Mouse (Mus musculus) cerebellum, postnatal 36 days (tissue): ENCODE measurements around the gene Fem1a.
"Not testable (repeated sequence)": the region's sequence is repeated elsewhere in the genome, so short reads cannot be mapped to it uniquely, and the experiment has no call there.

ENCODE experiments used
- DNase-seq, 2 experiments: peaks; one replicate each; pipeline ENCODE4 v3.0.0; 2021 to 2022; ENCODE audit warnings: mixed read lengths in 2 of 2

Fem1a gene

DNA sequence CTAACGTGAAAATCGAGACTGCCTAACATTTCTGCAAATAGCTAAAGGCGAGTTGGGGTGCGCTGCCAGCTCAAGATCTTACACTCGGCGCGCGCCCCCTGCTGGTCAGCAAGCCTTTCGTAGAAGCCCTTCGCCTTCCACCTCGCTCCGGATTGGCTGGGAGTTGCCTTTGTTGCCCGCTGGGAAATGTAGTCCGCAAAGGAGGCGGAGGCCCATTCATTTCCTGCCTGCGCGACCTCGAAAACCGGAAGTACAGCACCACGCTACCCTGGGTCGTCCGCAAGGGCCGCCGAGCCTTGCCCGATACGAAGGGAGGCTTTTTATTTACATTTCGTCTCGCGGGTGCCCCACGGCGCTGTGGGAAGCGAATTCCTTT is 759 bp upstream of the Fem1a start:
- peak; percentile 99 to 100 for DNase-seq

DNA sequence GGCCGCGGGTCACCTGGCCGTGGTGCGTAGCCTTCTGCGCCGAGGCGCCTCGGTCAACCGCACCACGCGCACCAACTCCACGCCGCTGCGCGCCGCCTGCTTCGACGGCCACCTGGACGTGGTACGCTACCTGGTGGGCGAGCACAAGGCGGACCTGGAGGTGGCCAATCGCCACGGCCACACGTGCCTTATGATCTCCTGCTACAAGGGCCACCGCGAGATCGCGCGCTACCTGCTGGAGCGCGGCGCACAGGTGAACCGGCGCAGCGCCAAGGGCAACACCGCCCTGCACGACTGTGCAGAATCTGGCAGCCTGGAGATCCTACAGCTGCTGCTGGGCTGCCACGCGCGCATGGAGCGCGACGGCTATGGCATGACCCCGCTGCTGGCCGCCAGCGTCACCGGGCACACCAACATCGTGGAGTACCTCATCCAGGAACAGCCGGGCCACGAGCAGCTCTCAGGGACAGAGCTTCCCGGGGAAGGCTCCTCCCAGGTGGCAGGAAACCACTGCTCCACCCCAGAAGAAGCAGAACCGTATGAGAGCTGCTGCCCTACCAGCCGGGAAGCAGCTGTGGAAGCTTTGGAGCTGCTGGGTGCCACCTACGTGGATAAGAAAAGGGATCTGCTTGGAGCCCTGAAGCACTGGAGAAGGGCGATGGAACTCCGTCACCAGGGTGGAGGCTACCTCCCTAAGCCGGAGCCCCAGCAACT is 728 bp downstream of the Fem1a start:
- peak; percentile 24 to 37 for DNase-seq

DNA sequence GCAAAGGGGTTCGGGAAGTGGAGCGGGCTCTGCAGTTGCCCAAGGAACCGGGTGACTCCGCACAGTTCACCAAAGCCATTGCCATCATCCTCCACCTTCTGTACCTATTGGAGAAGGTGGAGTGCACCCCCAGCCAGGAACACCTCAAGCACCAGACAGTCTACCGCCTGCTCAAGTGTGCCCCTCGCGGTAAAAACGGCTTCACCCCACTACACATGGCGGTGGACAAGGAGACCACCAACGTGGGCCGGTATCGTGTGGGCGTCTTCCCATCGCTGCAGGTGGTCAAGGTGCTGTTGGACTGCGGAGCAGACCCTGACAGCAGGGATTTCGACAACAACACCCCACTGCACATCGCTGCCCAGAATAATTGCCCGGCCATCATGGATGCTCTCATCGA is 1.7 kb downstream of the Fem1a start:
- DNase-seq, result not testable (repeated sequence)

DNA sequence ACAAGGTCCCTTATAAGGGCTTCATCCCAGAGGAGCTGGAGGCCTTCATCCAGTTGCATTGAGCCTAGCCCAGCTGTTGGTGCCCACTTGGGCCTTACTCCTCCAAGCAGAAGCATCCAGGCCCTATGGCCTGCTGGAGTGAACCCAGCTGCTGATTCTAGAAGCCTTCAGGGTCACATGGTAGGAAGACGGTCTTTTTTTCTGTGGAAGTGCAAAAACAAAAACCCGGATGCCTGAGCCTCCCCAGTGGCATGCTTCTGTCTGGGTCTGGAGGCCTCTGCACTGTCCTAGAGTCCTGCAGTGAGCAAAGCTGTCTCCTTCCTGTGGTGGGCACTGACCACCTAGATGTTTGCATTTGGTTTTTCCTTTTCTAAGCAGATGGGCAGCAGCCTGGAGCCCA is 2.2 kb downstream of the Fem1a start:
- not testable (repeated sequence) for DNase-seq

DNA sequence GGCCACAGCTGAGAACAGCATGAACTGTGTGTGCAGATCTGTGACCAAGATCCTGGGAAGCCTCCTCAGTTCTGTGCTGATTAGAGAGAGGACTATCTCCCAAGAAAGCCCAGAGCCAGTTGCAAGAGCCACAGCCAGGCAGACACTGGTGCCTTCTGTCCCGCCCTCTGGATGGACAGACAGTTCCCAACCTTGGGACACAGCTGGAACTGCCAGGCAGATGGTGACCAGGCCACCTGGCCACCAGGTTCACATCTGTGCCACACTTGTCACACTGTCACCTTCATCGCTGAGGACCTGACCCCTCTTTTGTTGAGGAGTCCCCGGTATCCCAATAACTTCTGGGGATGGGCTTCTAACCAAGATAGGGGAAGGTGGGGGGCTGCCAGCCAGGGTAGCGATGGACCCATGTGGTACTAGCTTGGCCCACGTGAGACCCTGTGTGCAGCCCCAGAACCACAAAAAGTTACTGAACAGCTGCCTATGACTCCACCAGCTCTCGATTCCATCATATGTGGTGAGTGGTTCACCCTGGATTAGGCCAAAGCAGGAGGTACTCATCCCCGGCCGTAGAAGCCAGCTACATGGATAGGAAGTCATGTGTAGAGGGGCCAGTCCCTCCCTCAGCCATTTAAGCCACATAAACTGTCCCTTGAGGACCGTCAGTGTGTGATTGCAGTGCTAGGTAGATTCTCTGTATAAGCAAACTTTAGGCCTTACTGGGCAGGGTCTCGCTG is 2.9 kb downstream of the Fem1a start:
- DNase-seq, result no peak

DNA sequence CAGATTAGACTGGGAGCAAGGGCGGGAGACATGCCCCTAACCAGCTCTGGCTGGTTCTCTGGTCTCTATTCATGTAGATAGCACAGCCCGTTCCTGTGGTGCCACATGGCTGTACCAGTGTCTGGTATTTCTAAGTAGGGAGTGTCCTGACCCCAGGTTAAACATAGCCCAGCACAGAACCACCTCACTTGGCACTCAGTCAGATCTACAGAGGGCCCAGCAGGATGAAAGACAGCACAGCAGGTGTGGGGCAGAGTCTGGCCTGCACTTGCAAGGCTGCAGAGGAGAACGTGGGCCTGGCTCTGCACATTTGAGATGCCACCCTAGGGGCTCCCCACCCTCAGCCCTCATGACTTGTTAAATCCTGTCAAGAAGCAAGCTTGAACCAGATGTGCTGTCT is 4.6 kb downstream of the Fem1a start:
- DNase-seq, result no peak

DNA sequence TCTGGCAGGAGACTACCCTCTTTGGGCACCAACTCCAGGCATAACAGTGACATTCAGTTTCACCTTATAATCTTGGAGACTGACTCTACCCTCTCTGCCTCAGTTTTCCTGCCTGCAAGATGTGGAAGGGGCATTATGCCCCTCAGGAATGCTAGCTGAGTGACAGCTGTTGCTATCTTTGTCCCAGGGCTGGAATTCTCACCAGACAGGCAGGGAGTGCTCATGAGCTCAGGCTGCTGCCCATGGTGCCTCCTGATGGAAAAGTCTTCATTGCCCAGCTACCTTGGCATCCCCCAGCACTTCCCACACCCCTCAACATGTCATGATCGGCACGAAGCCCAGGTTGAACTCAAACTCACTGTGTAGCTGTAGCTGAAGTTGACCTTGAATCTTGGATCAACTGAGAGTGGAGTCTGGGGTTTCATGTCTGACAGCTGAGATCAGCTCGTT is 6.1 kb downstream of the Fem1a start:
- no peak for DNase-seq

DNA sequence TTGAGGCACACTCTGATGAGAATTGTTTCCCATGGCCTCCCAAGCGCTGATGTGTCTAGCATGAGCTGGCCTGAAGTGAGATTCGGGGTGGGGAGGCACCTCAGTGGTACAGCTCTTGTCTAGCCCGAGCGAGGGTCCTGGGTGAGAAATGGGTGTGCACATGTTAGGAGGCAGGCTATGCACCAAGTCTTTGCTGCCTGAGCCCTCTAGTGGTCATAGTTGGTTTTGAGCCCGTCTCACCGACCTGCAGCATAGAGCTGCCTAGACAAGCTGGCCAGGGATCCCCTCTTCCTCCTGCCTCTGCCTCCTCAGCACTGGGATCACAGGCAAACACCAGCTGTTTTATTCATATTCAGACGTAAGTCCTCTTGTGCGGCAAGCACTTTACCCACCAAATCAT is 7.4 kb downstream of the Fem1a start:
- DNase-seq, result peak; percentile 80 to 81

DNA sequence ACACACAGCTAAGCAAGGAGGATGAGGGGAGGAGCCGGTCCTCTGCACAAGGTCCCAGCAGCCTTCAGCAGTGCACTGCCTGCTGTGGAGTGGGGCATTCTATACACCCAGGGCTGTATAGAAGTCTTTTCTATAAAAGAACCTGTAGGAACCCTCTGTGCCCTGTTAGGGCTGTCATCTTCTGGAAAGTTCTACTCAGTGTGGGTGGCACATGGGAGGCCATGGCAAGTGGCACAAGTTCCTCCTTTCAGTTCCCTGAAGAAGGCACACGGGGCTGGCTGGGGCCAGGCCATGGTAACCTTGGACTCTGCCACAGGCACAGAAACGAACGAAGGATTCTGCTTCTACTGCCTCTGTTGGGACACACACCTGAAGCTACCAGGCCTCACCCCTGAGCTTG is 8.4 kb downstream of the Fem1a start:
- DNase-seq, result no peak

DNA sequence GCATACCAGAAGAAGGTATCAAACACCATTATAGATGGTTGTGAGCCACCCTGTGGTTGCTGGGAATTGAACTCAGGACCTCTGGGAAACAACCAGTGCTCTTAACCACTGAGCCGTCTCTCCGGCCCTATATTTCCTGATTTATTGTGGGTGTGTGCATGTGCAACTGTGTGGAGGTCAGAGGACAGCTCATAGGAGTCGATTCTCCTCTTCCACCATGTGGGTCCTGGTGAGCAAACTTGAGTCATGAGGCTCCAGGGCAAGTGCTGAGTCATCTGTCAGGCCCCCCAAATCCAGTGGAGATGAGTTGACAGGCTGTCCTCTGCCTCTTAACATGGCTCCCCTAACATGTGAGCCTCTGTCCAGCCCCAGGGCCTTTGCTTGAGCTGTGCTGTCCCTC is 9.3 kb downstream of the Fem1a start:
- no peak for DNase-seq

DNA sequence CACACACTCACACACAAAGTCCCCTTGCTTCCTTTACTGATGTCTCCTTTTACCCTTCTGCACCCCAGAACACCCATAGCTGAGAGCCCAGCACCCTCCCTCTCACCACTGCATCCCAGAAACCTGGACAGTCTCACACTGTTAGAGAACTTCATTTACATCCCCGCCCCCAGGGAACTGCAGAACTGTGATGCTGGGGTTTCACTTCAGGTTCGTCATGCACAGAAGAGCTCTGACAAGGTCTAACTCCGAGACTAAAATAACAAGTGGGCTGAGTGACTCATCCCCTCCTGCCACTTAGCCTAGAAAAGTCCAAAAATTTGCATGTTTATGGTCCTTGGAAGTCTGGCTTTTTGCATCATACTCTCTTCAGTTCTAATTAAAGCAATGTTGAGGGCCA is 9.7 kb downstream of the Fem1a start:
- no peak for DNase-seq

DNA sequence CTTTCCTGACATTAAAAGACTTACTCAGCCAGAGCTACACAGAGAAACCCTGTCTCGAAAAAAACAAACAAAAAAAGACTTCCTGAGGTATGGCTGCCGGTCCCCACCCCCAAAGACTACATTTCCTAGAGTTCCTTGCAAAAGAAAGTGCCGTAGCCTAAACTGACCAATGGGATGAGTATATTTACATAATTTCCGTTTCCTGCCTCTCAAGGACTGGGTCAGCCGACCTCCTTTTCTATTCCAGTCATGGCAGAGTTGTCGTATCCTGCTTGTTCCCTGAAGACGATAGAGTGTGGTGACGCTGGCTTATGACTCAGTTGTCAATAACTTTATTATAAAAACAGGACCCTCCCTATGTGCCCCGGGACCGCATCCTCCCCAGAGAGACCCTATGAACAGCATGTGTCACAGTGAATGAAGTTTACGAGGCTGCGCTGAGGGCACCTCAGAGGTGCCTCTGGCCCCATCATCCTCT is 12.6 kb downstream of the Fem1a start:
- peak; percentile 55 to 69 for DNase-seq

DNA sequence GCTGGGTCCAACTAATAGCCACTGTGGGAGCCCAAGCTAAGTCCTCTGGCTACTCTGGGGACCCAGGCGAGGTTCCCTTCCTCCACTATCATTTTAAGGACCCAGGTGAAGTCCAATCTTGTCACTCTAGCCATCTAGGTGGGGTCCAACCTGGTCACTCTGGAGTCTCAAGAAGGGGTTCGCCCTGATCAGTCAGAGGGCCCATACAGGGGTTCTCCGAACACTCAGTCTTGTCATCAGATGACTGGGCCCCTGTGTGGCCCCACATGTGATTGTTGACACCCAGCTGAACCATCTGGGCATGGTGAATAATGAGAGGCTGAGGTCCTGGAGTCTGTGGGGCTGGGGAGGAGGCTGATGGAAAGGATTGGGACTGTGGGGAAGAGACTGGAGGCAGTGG is 13.1 kb downstream of the Fem1a start:
- DNase-seq, result no peak

DNA sequence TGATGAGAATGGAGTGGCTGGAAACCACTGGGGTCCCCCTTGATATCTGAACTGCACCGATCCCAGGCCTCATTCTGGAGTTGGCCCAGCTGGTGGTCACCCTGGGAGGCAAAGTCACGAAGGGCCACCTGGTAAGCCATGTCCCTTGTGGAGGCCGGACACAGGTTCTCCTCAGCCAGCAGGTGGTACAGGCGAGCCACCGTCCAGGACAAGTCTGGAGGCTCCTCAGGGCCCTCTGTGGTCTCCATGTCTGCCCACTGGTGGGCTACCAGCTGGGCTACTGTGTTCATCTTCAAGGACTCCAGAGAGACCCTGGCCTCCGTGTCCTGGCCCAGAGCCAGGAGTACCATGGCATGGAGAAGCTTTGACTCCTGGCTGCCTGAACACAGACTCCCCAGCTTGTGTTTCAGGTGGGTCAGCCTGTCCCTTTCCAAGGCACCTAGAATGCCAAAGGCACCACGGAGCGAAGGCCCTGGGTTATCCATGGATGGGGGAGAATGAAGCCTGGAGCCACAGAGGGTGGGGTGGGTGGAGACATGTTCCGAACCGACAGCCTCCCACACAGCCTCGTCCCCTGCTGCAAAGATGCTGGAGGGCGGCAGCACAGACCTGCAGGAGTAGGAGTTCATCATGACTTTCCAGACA is 15.1 kb downstream of the Fem1a start:
- no peak for DNase-seq

DNA sequence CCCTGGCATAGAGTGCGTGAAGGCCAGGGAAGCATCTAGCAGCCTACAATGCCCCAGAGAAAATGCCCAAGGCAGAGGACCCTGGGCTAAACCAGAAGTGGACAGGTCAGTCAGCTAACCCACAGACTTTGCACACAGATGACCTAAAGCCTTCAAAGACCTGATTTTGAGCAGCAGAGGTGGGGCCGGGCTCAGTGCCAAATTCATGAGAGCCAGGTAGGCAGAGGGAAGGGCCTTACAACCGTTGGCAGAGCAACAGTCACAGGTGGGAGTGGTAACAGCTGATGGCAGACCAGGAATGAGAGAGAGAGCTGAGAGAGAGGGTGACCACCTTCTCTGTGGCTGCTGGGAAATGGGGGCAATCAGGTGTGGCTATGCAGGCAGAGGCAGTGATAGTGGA is 16.0 kb downstream of the Fem1a start:
- no peak for DNase-seq

DNA sequence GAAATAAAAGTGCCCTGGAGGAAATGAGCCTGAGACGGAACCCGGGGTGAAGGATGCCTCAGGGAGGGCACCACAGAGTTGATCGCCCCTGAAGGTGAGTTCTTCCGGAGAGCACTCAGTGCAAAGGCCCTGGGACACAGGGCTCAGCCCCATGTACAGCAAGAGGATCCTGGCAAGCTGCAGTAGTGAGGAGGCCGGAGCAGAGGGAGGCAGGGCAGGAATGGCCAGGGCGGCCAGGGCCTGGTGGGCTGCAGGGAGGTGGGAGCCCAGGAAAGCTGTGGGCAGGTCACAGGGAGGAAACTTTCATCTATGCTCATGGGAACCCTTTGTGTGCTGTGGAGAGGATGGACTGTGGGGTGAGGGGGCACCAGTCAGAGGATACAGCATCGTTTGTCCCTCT is 16.9 kb downstream of the Fem1a start:
- no peak for DNase-seq

DNA sequence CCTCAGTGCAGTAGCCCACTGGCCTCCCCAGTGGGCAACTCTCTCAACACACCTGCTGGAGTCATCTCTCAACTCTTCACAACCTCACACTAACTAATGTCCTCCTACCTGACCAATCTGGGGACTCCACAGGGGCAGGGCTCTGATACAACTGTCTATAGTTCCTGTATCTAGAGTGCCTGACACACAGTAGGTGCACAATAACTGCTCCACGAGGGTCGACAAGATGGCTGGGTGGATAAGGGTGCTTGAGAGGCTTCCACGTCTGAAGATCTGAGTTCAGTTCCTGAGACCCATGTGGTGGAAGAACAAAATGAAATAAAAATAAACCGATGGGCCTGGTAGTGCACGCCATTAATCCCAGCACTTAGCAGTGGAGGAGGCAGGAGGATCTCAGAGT is 17.4 kb downstream of the Fem1a start:
- DNase-seq, result no peak

DNA sequence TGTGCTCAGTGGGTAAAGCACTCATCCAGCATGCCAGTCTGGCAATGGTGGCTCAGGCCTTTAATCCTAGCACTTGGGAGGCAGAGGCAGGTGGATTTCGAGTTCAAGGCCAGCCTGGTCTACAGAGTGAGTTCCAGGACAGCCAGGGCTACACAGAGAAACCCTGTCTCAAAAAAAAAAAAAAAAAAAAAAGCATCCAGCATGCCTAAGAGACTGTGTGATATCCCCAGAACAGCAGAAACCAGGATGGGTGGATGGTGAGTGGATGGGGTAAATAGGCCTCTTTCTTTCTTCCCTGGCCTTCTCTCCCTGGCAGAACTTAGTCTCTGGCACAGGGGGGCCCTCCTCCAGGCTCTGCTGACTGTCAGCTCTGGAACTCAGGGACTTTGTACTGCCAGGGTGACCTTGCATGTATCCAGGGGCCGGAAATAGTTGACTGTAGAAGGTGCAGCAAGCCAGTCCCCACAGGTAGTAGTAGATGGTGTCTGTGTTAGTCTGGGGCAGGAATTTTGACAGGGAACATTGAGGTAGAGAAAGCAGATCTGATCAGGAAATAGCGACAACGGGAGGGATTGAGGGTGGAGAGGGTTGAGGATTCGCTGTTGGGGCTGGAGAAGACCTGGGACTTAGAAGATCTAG is 19.4 kb downstream of the Fem1a start:
- DNase-seq, result peak in 1 of 2 experiments; percentile 14

DNA sequence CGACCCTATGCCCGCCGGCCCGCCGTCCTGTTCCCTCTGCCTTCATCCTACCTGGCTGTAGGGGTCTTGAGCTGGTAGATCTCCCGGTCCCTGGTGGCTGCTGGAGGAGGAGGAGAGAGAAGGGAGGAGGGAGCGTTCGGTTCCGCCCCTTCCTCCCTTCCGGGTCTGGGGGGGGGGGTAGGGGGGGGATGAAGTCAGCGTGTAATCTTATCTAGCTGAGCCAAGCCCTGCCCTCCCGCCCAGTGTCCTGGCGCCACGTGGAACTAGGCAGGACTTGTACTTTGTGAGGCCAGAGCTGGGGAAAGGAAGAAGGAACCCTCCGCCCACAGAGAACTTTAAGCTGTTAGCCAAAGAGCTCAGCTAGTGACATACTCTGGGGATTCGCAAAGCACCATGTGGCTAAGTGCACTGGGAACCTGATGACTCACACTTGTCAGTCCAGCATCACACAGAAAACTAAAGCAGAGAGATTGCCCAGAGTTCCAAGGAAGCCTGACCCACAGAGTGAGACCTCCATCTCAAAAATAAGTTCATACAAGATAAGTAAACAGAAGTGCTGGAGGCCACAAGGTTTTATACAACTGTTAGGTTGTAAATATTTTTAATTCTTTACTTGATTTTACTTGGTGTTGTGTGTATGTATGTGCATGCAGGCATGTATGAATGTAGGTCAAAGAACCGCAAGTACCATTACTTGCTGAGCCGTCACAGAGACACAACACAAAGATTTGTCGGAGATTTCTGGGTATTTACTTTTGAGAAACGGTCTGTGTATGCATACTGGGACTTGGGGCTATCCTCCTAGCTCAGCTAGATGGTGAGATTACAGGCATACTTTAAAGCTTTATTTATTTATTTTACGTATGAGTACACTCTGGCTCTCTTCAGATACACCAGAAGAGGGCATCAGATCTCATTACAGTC is 20.3 kb downstream of the Fem1a start, which contains the start of gene Ticam1:
Gene Ticam1, minus strand, starts transcription at position 144 of the 924 bp plus-strand sequence.
- DNase-seq, result peak; percentile 66 to 67

DNA sequence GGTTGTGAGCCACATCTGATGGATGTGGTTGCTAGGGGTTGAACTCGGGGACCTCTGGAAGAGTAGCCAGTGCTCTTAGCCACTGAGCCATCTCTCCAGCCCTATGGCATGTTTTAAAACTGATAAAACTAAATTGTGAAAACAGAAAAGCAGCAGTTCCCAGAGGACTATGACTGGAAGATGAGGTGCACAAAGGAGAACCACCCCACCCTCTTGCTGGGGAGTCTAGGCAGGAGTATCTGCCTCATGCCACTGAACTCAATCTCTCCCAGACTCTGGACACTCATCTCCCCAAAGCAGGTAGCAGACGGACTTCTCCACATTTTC is 20.9 kb downstream of the Fem1a start:
- DNase-seq, result no peak

DNA sequence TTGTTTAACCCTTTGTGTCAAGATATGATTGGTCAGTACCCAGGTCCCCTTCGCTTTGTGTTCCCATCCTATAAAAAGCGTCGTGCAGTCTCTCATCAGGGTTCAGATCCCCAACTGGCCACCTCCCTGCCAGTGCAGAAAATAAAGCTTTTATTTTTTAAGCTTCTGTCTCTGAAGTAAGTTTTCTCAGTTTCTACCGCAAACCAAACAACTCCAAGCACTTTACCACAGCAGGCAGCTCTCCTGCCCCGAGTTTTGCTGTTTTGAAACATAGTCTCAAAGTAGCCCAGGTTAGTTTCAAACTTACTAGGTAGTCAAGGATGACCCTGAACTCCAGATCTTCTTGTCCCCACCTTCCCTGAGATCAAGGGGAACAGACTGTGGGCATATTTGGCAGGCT is 21.7 kb downstream of the Fem1a start:
- DNase-seq, result no peak

DNA sequence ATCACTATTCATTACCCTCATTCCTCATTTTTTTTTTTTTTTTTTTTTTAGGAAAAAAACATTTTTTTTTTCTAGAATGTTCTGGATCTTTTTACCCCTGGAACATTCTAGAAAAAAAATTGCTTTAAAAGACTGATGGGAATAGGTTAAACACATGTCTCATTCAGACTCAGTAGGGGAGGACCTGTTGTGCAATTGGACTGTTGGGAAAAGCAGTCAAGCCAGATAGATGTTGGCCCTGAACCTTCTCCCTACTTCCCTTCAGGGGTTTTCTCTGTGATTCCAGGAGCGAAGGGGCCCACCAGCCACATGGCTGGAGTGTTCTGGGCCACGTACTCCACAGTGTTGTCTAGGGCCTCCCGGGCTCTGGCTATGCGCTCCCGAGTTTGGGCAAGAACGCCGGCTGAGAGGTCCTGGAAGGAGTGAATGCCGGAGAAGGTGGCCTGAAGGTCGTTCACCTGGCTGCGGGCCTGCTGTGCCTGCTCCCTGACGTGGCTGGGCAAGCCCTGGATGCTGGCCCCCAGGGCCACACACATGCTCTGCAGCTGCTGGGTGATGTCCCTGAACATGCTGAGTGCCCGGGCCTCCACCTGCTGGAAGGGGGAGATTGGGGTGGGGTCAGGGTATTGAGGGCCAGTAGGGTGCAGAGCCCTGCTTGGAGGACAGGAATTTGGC is 23.0 kb downstream of the Fem1a start:
- no peak for DNase-seq
